Mouse (Mus musculus): Measurements from ENCODE around the gene Armc8.

The Armc8 gene

GRCm38 (mm10) chr9:99430806-99431205, 137.9 kb downstream of the Armc8 start:
- H3K36me3 ChIP-seq (ENCODE audit: control insufficient read depth, insufficient read depth, low read length, poor library complexity, severe bottlenecking) = no peaks in the 10 kb centered on the region
- H3K27me3 ChIP-seq (ENCODE audit: control insufficient read depth, insufficient read depth, low read length, poor library complexity, severe bottlenecking) = no peaks in the 10 kb centered on the region
- DNase-seq (ENCODE audit: low read depth, low spot score) = no peak

DNA sequence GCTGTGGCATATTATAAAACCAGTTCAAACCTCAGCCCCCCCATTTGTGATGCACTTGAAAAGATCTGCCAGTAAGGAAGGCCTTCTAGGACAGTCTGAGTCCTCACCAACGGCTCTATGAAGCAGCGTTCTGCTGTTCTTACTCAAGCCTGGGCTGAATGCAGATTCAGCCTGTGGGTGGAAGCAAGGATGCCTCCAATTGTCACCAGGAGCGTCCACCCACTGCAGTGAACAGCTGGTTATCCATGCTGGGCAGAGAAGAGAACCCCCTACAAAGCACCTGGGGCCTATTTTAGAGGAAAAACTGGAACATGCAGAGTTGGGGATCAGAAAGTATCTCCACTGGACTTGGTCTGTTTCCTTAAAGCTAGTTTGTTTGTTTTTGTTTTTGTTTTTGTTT, 138.9 kb downstream of the Armc8 start:
- no peak for DNase-seq (ENCODE audit: low read depth, low spot score)
- no peaks in the 10 kb centered on the region for H3K27me3 ChIP-seq (ENCODE audit: control insufficient read depth, insufficient read depth, low read length, poor library complexity, severe bottlenecking)
- no peaks in the 10 kb centered on the region for H3K36me3 ChIP-seq (ENCODE audit: control insufficient read depth, insufficient read depth, low read length, poor library complexity, severe bottlenecking)

DNA sequence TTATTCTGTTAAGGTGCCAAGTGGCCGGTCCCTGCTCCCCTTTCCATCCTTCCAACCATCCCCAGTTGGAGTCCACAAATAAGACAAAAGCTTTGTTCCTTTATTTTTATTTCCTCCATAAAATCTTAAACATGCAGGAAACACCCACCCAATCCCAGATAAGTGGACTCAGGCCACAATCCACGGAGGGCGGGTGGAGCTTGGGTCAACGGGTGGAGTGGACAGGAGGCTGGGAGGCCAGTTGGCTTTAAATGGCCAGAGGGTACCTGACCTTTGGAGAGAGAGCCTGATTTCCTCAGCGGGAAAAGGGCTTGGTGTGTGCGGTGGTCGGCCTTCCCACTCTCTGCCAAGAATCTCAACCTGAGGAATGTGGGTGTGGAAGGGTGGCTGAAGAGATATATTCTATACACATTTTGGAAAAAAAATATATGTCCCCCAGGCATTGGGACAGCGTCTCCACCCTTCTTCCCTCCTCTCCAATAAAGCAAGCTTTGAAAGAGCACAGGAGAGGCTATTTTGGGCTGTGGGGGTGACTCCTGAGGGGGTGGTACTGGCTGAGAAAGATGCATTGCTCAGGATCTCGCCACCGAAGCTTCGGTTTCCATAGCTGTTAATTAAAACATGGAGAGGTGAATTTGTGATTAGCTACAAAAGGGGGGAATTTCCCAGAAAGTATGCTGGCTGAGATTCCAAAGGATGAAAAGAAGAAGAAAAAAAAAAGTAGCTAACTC, 139.9 kb downstream of the Armc8 start:
- no peak for DNase-seq (ENCODE audit: low read depth, low spot score)
- Histone ChIP-seq H3K27me3 (ENCODE audit: control insufficient read depth, insufficient read depth, low read length, poor library complexity, severe bottlenecking) (no peaks in the 10 kb centered on the region), H3K36me3 (ENCODE audit: control insufficient read depth, insufficient read depth, low read length, poor library complexity, severe bottlenecking) (no peaks in the 10 kb centered on the region)

Data from splenic B cell, adult 2 months (primary cell).